Mouse (Mus musculus): ENCODE results near the gene Slc7a1. TPM values are rescaled to one million over a fixed set of nuclear protein-coding genes. Genes with fewer than 3 reads are reported as not detected.

Gene Slc7a1
- polyA plus RNA-seq, 1 experiment from 2014 or later, result 33.7 TPM

DNA sequence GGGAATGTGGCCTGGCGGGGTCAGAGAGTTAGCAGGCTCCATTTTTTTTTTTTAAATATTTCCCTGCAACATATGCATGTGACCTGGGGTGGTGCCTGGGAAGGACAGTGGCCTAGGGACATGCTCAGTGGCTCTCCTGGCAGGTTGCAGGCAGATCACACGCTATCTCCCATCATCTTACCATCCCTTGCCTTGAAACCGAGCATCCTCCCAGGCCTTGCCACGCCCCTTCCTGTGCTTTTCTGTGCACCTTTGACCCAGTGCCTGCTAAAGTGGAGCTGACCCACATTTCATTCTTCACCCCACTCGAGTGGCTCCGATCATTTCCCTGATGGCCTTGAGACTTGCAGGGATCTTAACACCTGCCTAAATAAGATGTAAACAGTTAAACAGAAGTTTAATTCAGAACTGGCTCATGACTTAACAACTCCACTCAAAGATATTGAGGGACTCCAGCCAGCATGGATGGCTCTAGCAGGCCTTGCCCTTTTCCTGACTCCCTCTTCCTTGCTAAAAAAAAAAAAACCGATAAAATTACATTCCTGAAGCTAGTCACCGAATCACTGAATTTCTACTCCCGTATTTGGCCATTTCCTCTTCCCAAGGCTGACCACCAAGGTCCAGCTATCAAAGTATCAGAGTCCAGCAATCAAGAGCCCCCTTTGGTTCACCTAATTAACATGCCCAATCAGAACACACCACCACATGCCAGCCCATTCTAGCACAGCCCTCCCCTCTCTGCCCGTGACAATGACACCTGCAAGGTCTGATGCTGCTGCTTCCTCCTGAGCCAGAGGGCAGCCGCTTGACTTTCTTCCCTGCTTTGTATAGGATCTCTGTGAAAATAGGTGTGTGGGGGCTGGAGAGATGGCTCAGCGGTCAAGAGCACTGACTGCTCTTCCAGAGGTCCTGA, 27.4 kb downstream of the Slc7a1 start:
- no peak for DNase-seq (ENCODE audit: low read depth, low spot score)
- no peak for TF ChIP-seq CTCF (IDR thresholded peaks at IDR 0.05)
- ATAC-seq, result peak; percentile 54
- no peaks in the 10 kb centered on the region for H3K27me3 ChIP-seq
- ChIA-PET CTCF (interaction anchor here (1.1 to 2.4 kb wide), 3 partner anchors 27 to 74 kb away, joined by 3 to 7 read pairs (median 6); partner anchors contain the start of gene Slc7a1), POLR2A (no interaction called here)
- in situ Hi-C loops (cut with MboI; ENCODE audit: low pct_unique_long_range_greater_than_20kb), result loop anchor here (25.0 kb wide), 1 partner anchor 1015 kb away; no protein-coding TSS in a partner anchor

DNA sequence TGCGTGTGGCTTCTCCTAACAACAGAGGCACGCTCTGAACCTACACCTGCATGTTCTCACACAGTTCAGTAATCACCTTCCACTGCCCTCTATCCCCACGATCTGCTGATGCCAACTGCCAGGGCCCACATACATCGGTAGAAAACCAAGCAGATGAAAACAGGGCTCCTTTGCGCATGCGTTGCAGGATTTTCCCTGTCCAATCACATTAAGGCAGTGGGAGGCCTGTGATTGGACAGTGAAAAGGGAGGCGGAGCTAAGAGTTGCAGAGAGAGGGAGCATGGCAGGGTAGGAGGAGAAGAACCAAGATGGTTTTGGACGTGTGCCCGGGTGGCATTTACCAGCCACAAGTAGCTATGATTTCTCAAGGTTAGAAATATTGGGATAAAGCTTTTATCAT, 28.3 kb downstream of the Slc7a1 start:
- CTCF ChIA-PET, result interaction anchor here (0.8 to 2.4 kb wide), 5 partner anchors 10 to 78 kb away, joined by 3 to 7 read pairs (median 6); partner anchors contain the start of gene Slc7a1
- ATAC-seq (no peak), DNase-seq (ENCODE audit: low read depth, low spot score) (no peak)
- POLR2A ChIA-PET, result no interaction called here
- in situ Hi-C loops (cut with MboI; ENCODE audit: low pct_unique_long_range_greater_than_20kb), result loop anchor here (25.0 kb wide), 1 partner anchor 1016 kb away; no protein-coding TSS in a partner anchor
- TF ChIP-seq CTCF (IDR thresholded peaks at IDR 0.05), result no peak
- H3K27me3 ChIP-seq, result no peaks in the 10 kb centered on the region

DNA sequence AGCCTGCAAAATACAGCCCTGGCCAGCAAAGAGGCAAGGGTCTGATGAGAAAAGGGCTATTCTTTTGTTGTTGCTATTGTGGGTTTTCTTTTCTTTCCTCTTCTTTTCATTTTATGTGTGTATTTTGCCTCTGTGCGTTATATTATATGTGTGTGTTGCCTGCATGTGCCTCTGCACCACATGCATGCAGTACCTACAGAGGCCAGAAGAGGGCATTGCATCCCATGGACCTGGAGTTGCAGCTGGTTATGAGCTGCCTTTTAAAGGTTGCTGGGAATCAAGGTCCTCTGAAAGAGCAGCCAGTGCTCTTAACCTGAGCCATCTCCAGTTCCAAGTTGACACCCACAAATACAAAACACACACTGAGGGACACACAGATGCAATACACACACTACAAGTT, 29.1 kb downstream of the Slc7a1 start:
- peak; percentile 72 for TF ChIP-seq CTCF (IDR thresholded peaks at IDR 0.05)
- ChIA-PET POLR2A (no interaction called here), CTCF (interaction anchor here (0.8 to 2.4 kb wide), 4 partner anchors 11 to 79 kb away, joined by 3 to 7 read pairs (median 4); no protein-coding TSS in a partner anchor)
- DNase-seq (ENCODE audit: low read depth, low spot score) (no peak), ATAC-seq (no peak)
- no peaks in the 10 kb centered on the region for H3K27me3 ChIP-seq
- in situ Hi-C loops (cut with MboI; ENCODE audit: low pct_unique_long_range_greater_than_20kb), result loop anchor here (25.0 kb wide), 1 partner anchor 1017 kb away; no protein-coding TSS in a partner anchor

DNA sequence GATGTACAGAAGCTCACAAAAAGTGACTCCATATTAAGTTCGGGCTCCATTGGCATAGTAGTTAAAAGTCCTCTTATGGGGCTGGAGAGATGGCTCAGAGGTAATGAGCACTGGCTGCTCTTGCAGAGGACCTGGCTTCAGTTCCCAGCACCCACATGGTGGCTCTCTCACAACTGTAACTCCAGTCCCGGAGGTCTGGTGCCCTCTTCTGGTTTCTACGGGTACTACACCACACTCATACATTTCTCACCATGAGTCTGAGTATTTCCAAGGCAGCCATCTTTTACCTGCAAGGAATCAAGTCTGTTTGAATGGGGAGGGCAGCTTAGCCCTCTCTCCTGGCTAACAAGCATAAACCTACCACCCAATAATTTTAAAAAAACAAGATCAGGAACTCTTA, 30.5 kb downstream of the Slc7a1 start:
- no peak for TF ChIP-seq CTCF (IDR thresholded peaks at IDR 0.05)
- ChIA-PET POLR2A (no interaction called here), CTCF (interaction anchor here (2.4 kb wide), 1 partner anchor 12 kb away, joined by 6 read pairs; no protein-coding TSS in a partner anchor)
- DNase-seq (ENCODE audit: low read depth, low spot score) (no peak), ATAC-seq (no peak)
- in situ Hi-C loops (cut with MboI; ENCODE audit: low pct_unique_long_range_greater_than_20kb), result loop anchor here (25.0 kb wide), 1 partner anchor 1018 kb away; no protein-coding TSS in a partner anchor
- H3K27me3 ChIP-seq, result no peaks in the 10 kb centered on the region

DNA sequence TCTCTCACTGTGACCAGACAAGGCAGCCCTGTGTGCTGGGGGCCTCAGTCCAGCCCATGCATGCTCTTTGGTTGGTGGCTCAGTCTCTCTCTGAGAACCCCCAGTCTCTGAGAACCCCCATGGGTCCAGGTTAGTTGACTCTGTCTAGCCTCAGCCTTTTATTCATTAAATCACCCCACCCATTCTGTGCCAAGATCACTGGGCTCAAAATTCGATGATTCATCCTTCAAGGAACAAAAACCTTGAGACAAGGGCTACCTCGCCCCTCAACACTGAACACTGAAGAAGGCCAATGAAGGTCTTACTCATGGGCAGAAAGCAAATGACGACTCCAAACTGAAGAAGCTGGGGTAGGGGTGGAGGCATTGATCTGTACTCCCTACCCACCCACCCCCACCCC, 31.9 kb downstream of the Slc7a1 start:
- in situ Hi-C loops (cut with MboI; ENCODE audit: low pct_unique_long_range_greater_than_20kb), result loop anchor here (25.0 kb wide), 1 partner anchor 1019 kb away; no protein-coding TSS in a partner anchor
- ChIA-PET CTCF (no interaction called here), POLR2A (no interaction called here)
- DNase-seq (ENCODE audit: low read depth, low spot score), result no peak
- no peak for ATAC-seq
- H3K27me3 ChIP-seq, result no peaks in the 10 kb centered on the region
- TF ChIP-seq CTCF (IDR thresholded peaks at IDR 0.05), result no peak

DNA sequence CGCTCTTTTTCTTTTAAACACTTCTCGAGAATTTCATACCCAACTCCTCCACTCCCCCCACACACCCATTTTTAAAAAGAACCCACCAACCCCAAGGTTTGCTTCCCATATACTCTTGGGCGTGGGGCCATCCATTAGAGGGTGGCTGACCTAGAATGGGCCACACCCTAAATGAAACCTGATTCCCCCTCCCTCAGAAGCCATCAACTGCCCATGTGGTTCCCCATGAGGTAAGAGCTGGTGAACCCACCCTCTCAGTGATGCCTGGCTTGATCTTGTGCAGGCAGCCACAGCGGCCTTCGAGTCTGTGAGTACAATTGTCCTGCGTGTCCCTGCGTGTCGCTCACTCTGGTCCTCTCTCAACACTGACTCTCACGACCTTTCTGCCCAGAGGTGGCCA, 33.2 kb downstream of the Slc7a1 start:
- no peak for ATAC-seq

DNA sequence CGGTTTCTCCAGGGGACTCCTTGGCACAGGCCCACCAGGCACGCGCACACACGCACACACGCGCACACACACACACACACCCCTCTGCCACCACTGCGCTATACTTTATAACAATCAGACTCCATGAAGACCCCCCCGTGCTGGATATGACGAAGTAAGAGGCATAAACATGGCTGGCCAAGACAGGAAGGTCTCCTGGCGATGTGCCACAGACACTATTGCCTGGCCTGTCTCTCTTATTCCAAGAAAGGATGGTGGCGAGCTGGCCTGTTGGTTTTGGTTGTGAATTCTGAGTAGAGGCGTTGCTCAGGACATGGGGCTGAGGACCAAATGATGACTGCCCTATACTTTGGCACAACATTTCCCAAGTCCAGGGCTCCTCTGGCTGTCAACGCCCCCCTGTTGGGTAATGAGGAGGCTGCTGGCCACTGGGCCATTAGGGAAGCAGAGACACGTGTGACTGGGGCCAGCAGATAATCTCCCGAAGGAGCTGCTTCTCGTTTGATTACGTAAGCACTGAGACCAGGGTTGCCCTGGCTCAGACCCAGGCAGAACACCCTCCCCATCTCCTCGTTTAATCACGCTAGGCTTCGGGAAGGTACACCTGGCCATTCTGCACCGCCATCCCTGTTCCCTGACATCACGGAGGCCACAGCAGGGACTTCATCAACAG, 36.1 kb downstream of the Slc7a1 start:
- CTCF ChIA-PET, result interaction anchor here (1.7 to 2.1 kb wide), 3 partner anchors 28 to 36 kb away, joined by 4 to 7 read pairs (median 6); partner anchors contain the start of gene Slc7a1
- no peaks in the 10 kb centered on the region for H3K27me3 ChIP-seq
- TF ChIP-seq CTCF (IDR thresholded peaks at IDR 0.05), result no peak
- in situ Hi-C loops (cut with MboI; ENCODE audit: low pct_unique_long_range_greater_than_20kb), result loop anchor here (25.0 kb wide), 1 partner anchor 1024 kb away; no protein-coding TSS in a partner anchor
- no peak for DNase-seq (ENCODE audit: low read depth, low spot score)
- ATAC-seq, result no peak
- POLR2A ChIA-PET, result interaction anchor here (0.5 to 0.6 kb wide), 2 partner anchors 17 to 1377 kb away, joined by 3 to 4 read pairs; no protein-coding TSS in a partner anchor

More for the DNA sequence above, 33.2 kb downstream of the Slc7a1 start:
- ChIA-PET CTCF (no interaction called here), POLR2A (no interaction called here)
- no peaks in the 10 kb centered on the region for H3K27me3 ChIP-seq
- DNase-seq (ENCODE audit: low read depth, low spot score), result no peak
- no peak for TF ChIP-seq CTCF (IDR thresholded peaks at IDR 0.05)
- in situ Hi-C loops (cut with MboI; ENCODE audit: low pct_unique_long_range_greater_than_20kb), result loop anchor here (25.0 kb wide), 1 partner anchor 1021 kb away; no protein-coding TSS in a partner anchor

DNA sequence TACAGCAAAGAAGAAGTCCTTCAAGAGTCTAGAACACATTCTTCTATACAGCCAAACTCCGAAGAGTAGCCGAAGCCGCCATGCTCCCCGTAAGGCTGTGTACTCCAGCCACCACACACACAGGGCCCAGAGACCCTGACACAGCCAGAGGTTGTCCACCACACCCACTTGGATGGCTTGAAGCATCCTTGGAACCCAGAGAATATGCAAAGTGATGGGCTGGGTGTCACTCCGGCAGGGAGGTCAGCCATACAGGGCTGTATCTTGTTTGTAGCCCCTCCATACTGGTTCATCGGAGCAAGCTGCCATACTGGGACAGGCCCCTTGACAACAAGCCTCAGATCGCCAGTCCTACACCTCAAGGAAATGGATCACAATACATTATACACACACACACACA, 37.4 kb downstream of the Slc7a1 start:
- no peak for ATAC-seq
- H3K27me3 ChIP-seq, result no peaks in the 10 kb centered on the region
- in situ Hi-C loops (cut with MboI; ENCODE audit: low pct_unique_long_range_greater_than_20kb), result loop anchor here (25.0 kb wide), 1 partner anchor 1025 kb away; no protein-coding TSS in a partner anchor
- ChIA-PET CTCF (interaction anchor here (1.2 to 2.1 kb wide), 4 partner anchors 17 to 83 kb away, joined by 3 to 7 read pairs (median 4); partner anchors contain the start of gene Slc7a1), POLR2A (interaction anchor here (0.6 kb wide), 1 partner anchor 25 kb away, joined by 3 read pairs; no protein-coding TSS in a partner anchor)
- DNase-seq (ENCODE audit: low read depth, low spot score), result no peak
- no peak for TF ChIP-seq CTCF (IDR thresholded peaks at IDR 0.05)

DNA sequence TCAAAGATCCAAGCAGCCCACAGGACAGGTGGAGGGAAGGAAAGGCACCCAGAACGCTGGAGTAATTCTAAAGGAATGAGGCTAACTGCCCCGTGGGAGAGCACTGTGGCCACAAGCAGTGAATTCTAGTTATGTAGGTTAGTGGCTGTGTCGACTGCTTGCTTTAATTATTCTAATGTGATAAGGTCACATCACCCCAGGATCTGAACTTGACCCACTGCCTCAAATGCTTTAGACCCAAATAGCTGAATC, 38.0 kb downstream of the Slc7a1 start:
- ATAC-seq (peak; percentile 90), DNase-seq (ENCODE audit: low read depth, low spot score) (no peak)
- ChIA-PET POLR2A (interaction anchor here (0.6 to 1.1 kb wide), 3 partner anchors 8 to 26 kb away, joined by 3 to 5 read pairs (median 4); no protein-coding TSS in a partner anchor), CTCF (interaction anchor here (1.0 to 2.1 kb wide), 4 partner anchors 29 to 226 kb away, joined by 3 to 7 read pairs (median 4); partner anchors contain the start of gene Slc7a1)
- no peak for TF ChIP-seq CTCF (IDR thresholded peaks at IDR 0.05)
- in situ Hi-C loops (cut with MboI; ENCODE audit: low pct_unique_long_range_greater_than_20kb), result loop anchor here (25.0 kb wide), 1 partner anchor 1026 kb away; no protein-coding TSS in a partner anchor
- H3K27me3 ChIP-seq, result no peaks in the 10 kb centered on the region
